Mouse (Mus musculus) hindbrain, embryonic 15.5 days (tissue): Measurements from ENCODE around the gene Sprtn. TPM values are rescaled to one million over a fixed set of nuclear protein-coding genes. Genes with fewer than 3 reads are reported as not detected.
A peak's percentile ranks its signal among the peaks of the same experiment; 100 is the strongest.

Experiments used
- ATAC-seq: fragments of 200-750 bp; cut with Nextera tagmentation; 2 replicates; pipeline ENCODE4 v1.8.0; 2017; ENCODE audit warnings: low read depth, moderate number of reproducible peaks, moderate TSS enrichment; ENCODE audit not compliant: low FRiP score
- H3K27ac ChIP-seq: fragments of 300-500 bp; sonication (generic); replicated peaks from 2 replicates; pipeline ENCODE4 v1.5.1; 2015; ENCODE audit warnings: mild to moderate bottlenecking, inconsistent platforms
- H3K27me3 ChIP-seq: fragments of 300-500 bp; sonication (generic); 2 replicates; pipeline ENCODE4 v1.6.1; 2015; ENCODE audit warnings: control low read depth, inconsistent platforms
- H3K36me3 ChIP-seq: fragments of 300-500 bp; sonication (generic); 2 replicates; pipeline ENCODE4 v1.6.1; 2015; ENCODE audit warnings: control low read depth, inconsistent platforms
- H3K4me1 ChIP-seq: fragments of 300-500 bp; sonication (generic); replicated peaks from 2 replicates; pipeline ENCODE4 v1.6.1; 2015; ENCODE audit warnings: control low read depth, inconsistent platforms
- H3K4me2 ChIP-seq: fragments of 300-500 bp; sonication (generic); 2 replicates; pipeline ENCODE4 v1.6.1; 2015; ENCODE audit warnings: moderate library complexity, mild to moderate bottlenecking, inconsistent platforms
- H3K4me3 ChIP-seq: fragments of 300-500 bp; sonication (generic); 2 replicates; pipeline ENCODE4 v1.5.1; 2015; ENCODE audit warnings: mild to moderate bottlenecking, inconsistent platforms
- H3K9ac ChIP-seq: fragments of 300-500 bp; sonication (generic); 2 replicates; pipeline ENCODE4 v1.6.1; 2015; ENCODE audit warnings: inconsistent platforms
- H3K9me3 ChIP-seq: fragments of 300-500 bp; sonication (generic); 2 replicates; pipeline ENCODE4 v1.6.1; 2016; ENCODE audit warnings: control low read depth, inconsistent platforms
- WGBS: fragments of 180-500 bp; shearing (Covaris S2); methylation state at CpG from one replicate; pipeline ENCODE4 v1.1.7; 2015; 5-methylcytosine and 5-hydroxymethylcytosine counted together
- polyA plus RNA-seq: library from polyadenylated mRNA; unstranded; fragments of >200 nt; fragmentation: Nextera tagmentation; extraction: Ambion mirVana; gene quantifications from 2 replicates; pipeline ENCODE4 v1.2.1, GENCODE M21; 2015

Sprtn gene
- polyA plus RNA-seq, 1 experiment from 2014 or later, result 9.3 TPM

GRCm38 (mm10) chr8:124910349-124910748 lies 12.7 kb downstream of the Sprtn start:
- Histone ChIP-seq H3K4me2 (no peak overlapping the region), H3K27ac (no peak overlapping the region), H3K9ac (no peak overlapping the region), H3K4me1 (0 out of 2 replicates have a peak, but pooled peaks cover 2% of the 10 kb centered on the region), H3K4me3 (no peak overlapping the region), H3K27me3 (no peaks in the 10 kb centered on the region), H3K36me3 (peaks cover 68% of the 10 kb centered on the region), H3K9me3 (no peaks in the 10 kb centered on the region)
- ATAC-seq, result no peak
- WGBS, result 86% methylated on average over 10 of the region's 10 CpGs

GRCm38 (mm10) chr8:124911938-124912872 lies 14.5 kb downstream of the Sprtn start:
- Histone ChIP-seq H3K4me1 (no peaks in the 10 kb centered on the region), H3K27me3 (no peaks in the 10 kb centered on the region), H3K4me3 (no peak overlapping the region), H3K36me3 (peaks cover 62% of the 10 kb centered on the region), H3K4me2 (no peak overlapping the region), H3K9me3 (no peaks in the 10 kb centered on the region), H3K9ac (no peak overlapping the region), H3K27ac (no peak overlapping the region)
- WGBS, result 77% methylated on average over 17 of the region's 17 CpGs
- no peak for ATAC-seq

GRCm38 (mm10) chr8:124914061-124914460 lies 16.4 kb downstream of the Sprtn start:
- H3K27me3 ChIP-seq, result no peaks in the 10 kb centered on the region
- 0 out of 2 replicates have a peak, but pooled peaks cover 5% of the 10 kb centered on the region for H3K4me1 ChIP-seq
- H3K4me2 ChIP-seq, result no peak overlapping the region
- peaks cover 48% of the 10 kb centered on the region for H3K36me3 ChIP-seq
- H3K9me3 ChIP-seq, result no peaks in the 10 kb centered on the region
- no peak for ATAC-seq
- H3K4me3 ChIP-seq, result no peak overlapping the region
- 97% methylated on average over 5 of the region's 5 CpGs for WGBS
- no peak overlapping the region for H3K27ac ChIP-seq
- no peak overlapping the region for H3K9ac ChIP-seq

- no peak overlapping the region for H3K27ac ChIP-seq
- no peak overlapping the region for H3K9ac ChIP-seq
- H3K4me3 ChIP-seq, result no peak overlapping the region
- peaks cover 22% of the 10 kb centered on the region for H3K36me3 ChIP-seq
- no peaks in the 10 kb centered on the region for H3K9me3 ChIP-seq
- 77% methylated on average over 18 of the region's 18 CpGs for WGBS
- no peak overlapping the region for H3K4me2 ChIP-seq
- ATAC-seq, result no peak
- H3K4me1 ChIP-seq, result peaks cover 15% of the 10 kb centered on the region
- H3K27me3 ChIP-seq, result no peaks in the 10 kb centered on the region
These were observed 20.2 kb downstream of the Sprtn start for GRCm38 (mm10) chr8:124917741-124918484.

GRCm38 (mm10) chr8:124921369-124922279 lies 23.9 kb downstream of the Sprtn start:
- H3K9me3 ChIP-seq, result no peaks in the 10 kb centered on the region
- no peak overlapping the region for H3K9ac ChIP-seq
- H3K4me1 ChIP-seq, result peaks cover 20% of the 10 kb centered on the region
- no peak overlapping the region for H3K4me2 ChIP-seq
- H3K27ac ChIP-seq, result no peak overlapping the region
- H3K4me3 ChIP-seq, result no peak overlapping the region
- H3K27me3 ChIP-seq, result no peaks in the 10 kb centered on the region
- 80% methylated on average over 18 of the region's 18 CpGs for WGBS
- no peaks in the 10 kb centered on the region for H3K36me3 ChIP-seq
- no peak for ATAC-seq

- Histone ChIP-seq H3K9ac (no peak overlapping the region), H3K4me1 (peaks cover 20% of the 10 kb centered on the region), H3K4me3 (no peak overlapping the region), H3K27ac (no peak overlapping the region), H3K4me2 (no peak overlapping the region), H3K36me3 (no peaks in the 10 kb centered on the region), H3K27me3 (no peaks in the 10 kb centered on the region), H3K9me3 (no peaks in the 10 kb centered on the region)
- ATAC-seq, result no peak
- WGBS, result 68% methylated on average over 11 of the region's 11 CpGs
These were observed 24.9 kb downstream of the Sprtn start for GRCm38 (mm10) chr8:124922490-124923089.

- 82% methylated on average over 15 of the region's 15 CpGs for WGBS
- H3K9me3 ChIP-seq, result no peaks in the 10 kb centered on the region
- H3K36me3 ChIP-seq, result no peaks in the 10 kb centered on the region
- H3K4me1 ChIP-seq, result peaks cover 15% of the 10 kb centered on the region
- no peak for ATAC-seq
- H3K9ac ChIP-seq, result no peak overlapping the region
- no peaks in the 10 kb centered on the region for H3K27me3 ChIP-seq
- H3K4me3 ChIP-seq, result no peak overlapping the region
- H3K27ac ChIP-seq, result no peak overlapping the region
- H3K4me2 ChIP-seq, result no peak overlapping the region
These were observed 26.4 kb downstream of the Sprtn start for GRCm38 (mm10) chr8:124923971-124924652.

GRCm38 (mm10) chr8:124925544-124926266 lies 28.0 kb downstream of the Sprtn start:
- WGBS, result 85% methylated on average over 14 of the region's 14 CpGs
- Histone ChIP-seq H3K27ac (peak overlapping the region; percentile 8; the same call in 1 of the 2 replicates), H3K9ac (no peak overlapping the region), H3K4me3 (no peak overlapping the region), H3K4me1 (peaks cover 15% of the 10 kb centered on the region), H3K27me3 (no peaks in the 10 kb centered on the region), H3K4me2 (no peak overlapping the region), H3K9me3 (no peaks in the 10 kb centered on the region), H3K36me3 (no peaks in the 10 kb centered on the region)
- no peak for ATAC-seq

GRCm38 (mm10) chr8:124926351-124926771 lies 28.7 kb downstream of the Sprtn start:
- WGBS, result 81% methylated on average over 10 of the region's 10 CpGs
- Histone ChIP-seq H3K9me3 (no peaks in the 10 kb centered on the region), H3K27ac (peak overlapping the region; percentile 8; the same call in 1 of the 2 replicates), H3K9ac (no peak overlapping the region), H3K4me3 (no peak overlapping the region), H3K4me2 (no peak overlapping the region), H3K4me1 (peaks cover 15% of the 10 kb centered on the region), H3K27me3 (no peaks in the 10 kb centered on the region), H3K36me3 (no peaks in the 10 kb centered on the region)
- no peak for ATAC-seq

GRCm38 (mm10) chr8:124929006-124929405 lies 31.3 kb downstream of the Sprtn start:
- H3K27ac ChIP-seq, result no peak overlapping the region
- no peaks in the 10 kb centered on the region for H3K9me3 ChIP-seq
- no peak overlapping the region for H3K4me2 ChIP-seq
- no peak for ATAC-seq
- WGBS, result 92% methylated on average over 11 of the region's 11 CpGs
- H3K4me1 ChIP-seq, result no peaks in the 10 kb centered on the region; the same call in 1 of the 2 replicates
- H3K27me3 ChIP-seq, result no peaks in the 10 kb centered on the region
- no peak overlapping the region for H3K4me3 ChIP-seq
- no peak overlapping the region for H3K9ac ChIP-seq
- H3K36me3 ChIP-seq, result no peaks in the 10 kb centered on the region
